Mouse (Mus musculus): Measurements from ENCODE around the gene Fam71b. TPM values are rescaled to one million over a fixed set of nuclear protein-coding genes. Genes with fewer than 3 reads are reported as not detected.

Fam71b gene
- polyA plus RNA-seq (2014; fragmentation: Illumina TruSeq; extraction: RNeasy Lipid Tissue Mini Kit (QIAGEN cat#74804); ENCODE audit: low read depth, low replicate concordance): not detected

DNA sequence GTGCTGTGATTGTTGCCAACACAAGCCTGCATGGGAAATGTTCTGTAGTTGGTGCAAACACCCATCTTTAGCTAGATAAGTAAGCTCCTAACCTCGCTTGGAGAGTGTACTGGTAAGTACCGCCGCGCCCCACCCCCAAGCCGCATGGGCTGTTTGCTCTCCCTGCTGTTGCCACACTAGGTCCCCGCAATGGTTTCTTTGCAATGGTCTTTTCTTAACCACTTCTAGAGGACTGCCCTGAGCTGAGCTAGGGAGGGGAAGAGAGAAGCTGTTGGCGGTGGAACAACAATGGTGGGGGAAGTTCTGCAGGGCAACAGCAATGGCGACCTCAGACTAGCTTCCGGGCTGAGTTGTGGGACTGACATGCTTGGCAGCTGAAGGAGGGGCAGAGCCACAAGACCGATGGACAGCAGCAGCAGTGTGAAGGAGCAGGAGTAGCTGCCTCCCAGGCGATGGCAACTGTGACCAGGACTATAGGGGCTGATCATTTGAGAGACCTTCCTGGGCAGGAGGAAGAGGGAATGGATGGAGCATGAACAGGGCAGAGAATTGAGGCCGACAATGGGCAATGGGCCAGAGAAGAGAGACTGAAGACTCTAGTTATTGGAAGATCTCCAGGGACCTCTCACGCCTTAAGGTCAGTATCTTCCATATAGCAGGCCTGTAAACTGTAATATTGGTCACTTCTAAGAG is at the start of gene Fam71b:
Gene Fam71b (plus strand): TSS at position 393 of the 693 bp plus-strand sequence.

DNA sequence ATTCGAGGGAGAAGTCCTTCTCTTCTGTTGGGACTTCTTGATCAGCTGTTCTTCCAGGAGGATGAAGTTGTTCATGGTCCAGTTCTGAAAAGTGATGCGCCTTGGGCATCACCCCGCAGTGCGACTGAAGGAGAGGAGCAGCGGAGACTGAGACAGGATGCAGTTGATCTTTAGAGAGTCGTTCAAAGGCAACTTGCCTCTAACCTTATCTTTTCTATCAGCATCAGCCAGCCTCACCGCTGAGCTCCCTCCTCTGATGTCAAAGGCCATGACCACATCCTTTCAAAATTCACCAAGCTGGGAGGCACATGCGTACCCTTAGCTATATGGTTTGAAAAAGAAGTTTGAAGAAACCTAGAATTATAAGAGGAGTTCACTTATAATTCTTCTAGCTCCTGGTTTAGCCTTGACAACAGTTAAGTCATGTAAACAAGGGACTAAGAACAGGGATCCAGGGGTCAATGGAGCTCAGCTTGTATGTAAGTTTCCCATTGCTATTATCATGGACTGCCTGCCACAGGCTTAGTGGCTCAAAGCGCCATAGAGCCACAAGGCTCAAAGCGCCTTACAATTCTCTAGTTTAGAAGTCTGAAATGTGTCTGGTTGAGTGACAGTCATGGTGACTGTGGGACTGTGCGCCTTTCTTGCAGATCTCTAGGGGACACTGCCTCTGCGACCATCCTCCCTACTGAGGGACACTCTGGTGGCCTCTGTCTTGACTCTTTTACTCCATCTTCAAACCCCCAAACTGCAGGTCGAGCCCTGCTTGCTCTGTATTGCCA is 6.8 kb upstream of the Fam71b start, which contains the start of gene Itk:
Gene Itk (minus strand): TSS at position 180 of the 782 bp plus-strand sequence.

DNA sequence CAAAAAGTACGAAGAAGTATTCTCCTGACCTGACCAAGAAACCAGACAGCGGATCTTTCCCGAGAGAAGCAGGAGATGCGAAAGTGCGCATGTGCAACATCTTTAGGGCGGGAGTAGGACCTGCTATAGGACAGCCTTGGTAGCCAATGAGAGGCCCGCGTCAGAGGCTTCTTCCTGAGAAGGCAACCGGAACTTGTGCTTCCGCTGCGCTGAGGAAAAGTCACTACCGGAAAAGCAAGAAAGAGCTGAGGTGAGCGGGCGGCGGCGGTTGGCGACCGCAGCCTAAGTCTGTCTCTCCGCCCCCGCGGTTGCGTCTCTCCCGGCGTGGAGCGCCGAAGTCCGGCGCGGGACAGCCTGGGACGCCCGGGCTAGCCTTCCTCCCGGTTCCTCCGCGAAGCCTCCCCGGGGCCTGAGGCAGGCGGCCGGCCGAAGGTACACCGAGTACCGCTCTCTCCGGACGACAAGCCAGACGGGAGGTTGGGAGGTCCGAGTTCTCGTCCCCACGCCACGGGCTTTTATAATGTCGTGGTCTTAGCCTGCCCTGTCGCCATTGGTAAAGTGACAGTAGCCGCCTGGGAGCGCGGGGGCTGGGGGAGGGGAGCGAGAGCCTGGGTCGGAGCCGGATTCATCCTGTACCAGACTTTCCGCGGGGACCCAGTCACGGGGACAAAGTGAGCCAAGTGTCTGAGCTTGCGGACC is 40.5 kb downstream of the Fam71b start, which contains the start of gene Med7:
Gene Med7 (plus strand): TSS at position 166 of the 699 bp plus-strand sequence.

DNA sequence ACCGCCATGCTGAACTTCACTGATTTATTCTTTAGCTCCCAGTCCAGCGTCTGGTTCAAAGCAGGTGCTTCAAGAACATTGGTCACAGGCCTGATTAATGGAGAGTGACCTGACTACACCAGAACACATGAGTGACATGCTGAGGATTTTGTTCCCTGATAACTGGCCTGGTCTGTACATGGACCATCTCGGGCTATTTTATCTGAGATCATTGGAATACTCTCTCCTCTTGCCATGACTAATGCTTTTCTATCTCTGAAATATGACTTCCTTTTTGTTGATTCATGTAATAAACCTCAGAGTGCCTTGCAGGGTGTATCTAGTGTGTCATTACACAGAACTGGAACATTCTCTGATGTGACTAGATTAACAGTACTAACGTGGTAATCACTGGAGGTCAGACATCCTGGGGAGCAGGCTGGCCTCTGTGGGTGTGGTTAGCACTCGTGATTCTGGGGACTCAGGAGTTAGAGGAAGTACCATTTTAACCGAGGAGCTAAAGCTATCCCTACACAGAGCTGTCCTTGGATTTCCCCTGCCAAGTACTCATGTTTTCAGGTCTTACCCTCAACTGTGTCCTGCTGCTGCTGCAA is 58.2 kb downstream of the Fam71b start, which contains the start of gene Havcr2:
Gene Havcr2 (plus strand): TSS at position 483 of the 593 bp plus-strand sequence.

Other genes starting within 250 kb of the Fam71b start
- gene Nipal4, start 230.1 kb upstream of the Fam71b start, polyA plus RNA-seq (2014; fragmentation: Illumina TruSeq; extraction: RNeasy Lipid Tissue Mini Kit (QIAGEN cat#74804); ENCODE audit: low read depth, low replicate concordance): not detected
- not detected for gene Fndc9, start 161.0 kb upstream of the Fam71b start, polyA plus RNA-seq (2014; fragmentation: Illumina TruSeq; extraction: RNeasy Lipid Tissue Mini Kit (QIAGEN cat#74804); ENCODE audit: low read depth, low replicate concordance)
- 0.69 TPM for gene Cyfip2, start 83.7 kb upstream of the Fam71b start, polyA plus RNA-seq (2014; fragmentation: Illumina TruSeq; extraction: RNeasy Lipid Tissue Mini Kit (QIAGEN cat#74804); ENCODE audit: low read depth, low replicate concordance)
- 0.24 TPM for gene Itk, start 7.0 kb upstream of the Fam71b start, polyA plus RNA-seq (2014; fragmentation: Illumina TruSeq; extraction: RNeasy Lipid Tissue Mini Kit (QIAGEN cat#74804); ENCODE audit: low read depth, low replicate concordance)
- 53.5 TPM for gene Med7, start 40.4 kb downstream of the Fam71b start, polyA plus RNA-seq (2014; fragmentation: Illumina TruSeq; extraction: RNeasy Lipid Tissue Mini Kit (QIAGEN cat#74804); ENCODE audit: low read depth, low replicate concordance)
- gene Havcr2, start 58.4 kb downstream of the Fam71b start, polyA plus RNA-seq (2014; fragmentation: Illumina TruSeq; extraction: RNeasy Lipid Tissue Mini Kit (QIAGEN cat#74804); ENCODE audit: low read depth, low replicate concordance): not detected
- not detected for gene Gm12169, start 127.7 kb downstream of the Fam71b start, polyA plus RNA-seq (2014; fragmentation: Illumina TruSeq; extraction: RNeasy Lipid Tissue Mini Kit (QIAGEN cat#74804); ENCODE audit: low read depth, low replicate concordance)
- not detected for gene BC053393, start 175.0 kb downstream of the Fam71b start, polyA plus RNA-seq (2014; fragmentation: Illumina TruSeq; extraction: RNeasy Lipid Tissue Mini Kit (QIAGEN cat#74804); ENCODE audit: low read depth, low replicate concordance)
- not detected for gene Dppa1, start 232.7 kb downstream of the Fam71b start, polyA plus RNA-seq (2014; fragmentation: Illumina TruSeq; extraction: RNeasy Lipid Tissue Mini Kit (QIAGEN cat#74804); ENCODE audit: low read depth, low replicate concordance)